Mouse (Mus musculus) small intestine, adult 2 months (tissue): ENCODE measurements at regions not wholly inside any gene's neighbourhood (a gene's known extent, or its start where the extent isn't known, plus 50 kb on each side); places are given as distances from the start of the nearest gene placed in this dataset.

Experiments
- CTCF ChIP-seq: fragments of 200-500 bp; IDR thresholded peaks from 2 replicates; pipeline ENCODE4 v1.5.1; 2012; ENCODE audit warnings: low read depth, mild to moderate bottlenecking, control low read depth, inconsistent platforms, low read length, moderate library complexity, mixed read lengths; ENCODE audit not compliant: insufficient replicate concordance, insufficient read length; ENCODE audit errors: extremely low read depth
- POLR2A ChIP-seq: fragments of 200-500 bp; IDR thresholded peaks from 2 replicates; pipeline ENCODE4 v1.6.1; 2012; ENCODE audit warnings: low read depth, mild to moderate bottlenecking, control low read depth, inconsistent platforms, low read length, moderate library complexity

- TF ChIP-seq CTCF (no peak), POLR2A (no peak)
Observed at GRCm38 (mm10) chr3:60373662-60374061, 99.0 kb upstream of the Mbnl1 start.
